Mouse (Mus musculus) testis, adult 2 months (tissue): ENCODE data around the gene Hirip3. TPM values are rescaled to one million over a fixed set of nuclear protein-coding genes. Genes with fewer than 3 reads are reported as not detected.

Source experiments
- H3K27ac ChIP-seq: fragments of 200-500 bp; 2 replicates; pipeline ENCODE4 v1.5.1; 2012; ENCODE audit warnings: low read depth, low read length; ENCODE audit not compliant: control insufficient read depth, insufficient read depth
- H3K27me3 ChIP-seq: fragments of 200-500 bp; 2 replicates; pipeline ENCODE4 v1.6.1; 2012; ENCODE audit warnings: mild to moderate bottlenecking, low read length, moderate library complexity; ENCODE audit not compliant: control insufficient read depth, insufficient read depth
- H3K36me3 ChIP-seq: fragments of 200-500 bp; 2 replicates; pipeline ENCODE4 v1.6.1; 2012; ENCODE audit warnings: mild to moderate bottlenecking, low read length; ENCODE audit not compliant: control insufficient read depth, insufficient read depth
- H3K4me1 ChIP-seq: fragments of 200-500 bp; 2 replicates; pipeline ENCODE4 v1.6.1; 2012; ENCODE audit warnings: low read length; ENCODE audit not compliant: control insufficient read depth, insufficient read depth
- H3K4me3 ChIP-seq: fragments of 200-500 bp; 2 replicates; pipeline ENCODE4 v1.5.1; 2012; ENCODE audit warnings: low read depth, mild to moderate bottlenecking, low read length, moderate library complexity, mixed read lengths; ENCODE audit not compliant: control insufficient read depth
- CTCF ChIP-seq: fragments of 200-500 bp; IDR thresholded peaks from 2 replicates; pipeline ENCODE4 v1.5.1; 2012; ENCODE audit warnings: low read depth, mild to moderate bottlenecking, inconsistent platforms, low read length, moderate library complexity; ENCODE audit not compliant: control insufficient read depth, insufficient read depth, insufficient replicate concordance
- POLR2A ChIP-seq: fragments of 200-500 bp; IDR thresholded peaks from 2 replicates; pipeline ENCODE4 v1.6.1; 2012; ENCODE audit warnings: low read depth, mild to moderate bottlenecking, inconsistent platforms, low read length, moderate library complexity; ENCODE audit not compliant: control insufficient read depth
- polyA plus RNA-seq: library from polyadenylated mRNA; depleted of rRNA; stranded (reverse); fragments of >200 nt; gene quantifications from 2 replicates; pipeline ENCODE4 v1.2.3, GENCODE M21; 2012

Hirip3 gene
- polyA plus RNA-seq, 1 experiment, result 77.1 TPM

DNA sequence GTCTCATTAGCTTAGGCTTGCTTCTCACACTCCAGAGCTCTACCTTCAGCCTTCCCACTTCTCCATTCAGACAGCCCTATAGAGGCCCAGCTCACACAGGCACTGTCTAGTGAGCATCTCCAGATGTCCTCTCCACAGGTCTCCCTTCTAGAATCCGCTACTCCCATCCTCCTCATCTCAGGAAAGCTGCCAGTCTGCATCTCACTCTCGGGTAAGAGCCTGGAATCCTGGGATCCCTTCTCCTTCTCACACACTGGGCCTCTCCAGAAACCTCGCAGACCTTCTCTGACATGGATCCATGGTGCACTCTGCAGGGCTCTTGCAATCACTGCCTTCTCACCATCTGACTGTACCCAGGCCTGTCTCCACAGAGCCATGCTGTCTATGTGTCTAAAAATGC lies 6.1 kb upstream of the Hirip3 start:
- Histone ChIP-seq H3K36me3 (no peaks in the 10 kb centered on the region; the same call in 1 of the 2 replicates), H3K27me3 (no peaks in the 10 kb centered on the region), H3K4me1 (peaks cover 3% of the 10 kb centered on the region; the same call in 1 of the 2 replicates), H3K4me3 (no peak overlapping the region), H3K27ac (no peak overlapping the region)
- TF ChIP-seq POLR2A (no peak), CTCF (no peak)

DNA sequence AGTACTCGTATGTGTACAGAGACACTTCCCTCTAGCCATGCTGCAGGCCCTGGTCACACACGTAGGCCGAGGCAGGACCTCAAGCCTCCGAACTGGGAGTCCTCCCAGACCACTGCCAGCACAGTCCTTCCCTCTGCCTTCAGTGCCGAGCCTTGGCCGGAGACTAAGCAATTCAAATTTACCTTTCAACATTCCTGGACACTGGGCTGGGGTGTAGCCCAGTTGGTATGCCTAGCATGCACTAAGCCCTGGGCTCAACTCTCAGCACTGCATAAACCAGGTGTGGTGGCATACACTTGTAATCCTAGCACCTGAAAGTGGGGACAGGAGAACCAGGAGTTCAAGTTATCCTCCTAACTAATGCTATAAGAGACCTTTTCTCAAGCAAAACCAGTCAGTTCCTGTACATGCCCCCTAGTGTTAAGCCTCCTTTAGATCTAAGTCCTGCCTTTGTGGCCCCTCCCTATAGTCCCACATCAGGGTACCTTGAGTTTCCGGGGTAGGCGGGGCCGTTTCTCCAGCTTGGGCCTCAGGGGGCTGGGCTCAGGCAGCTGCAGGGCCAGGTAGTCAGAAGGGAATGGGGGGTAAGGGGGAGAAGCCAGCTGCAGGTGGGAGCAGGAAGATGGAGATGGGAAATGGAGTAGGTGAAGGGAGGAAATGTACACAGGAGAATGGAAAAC lies 4.9 kb upstream of the Hirip3 start:
- TF ChIP-seq POLR2A, result no peak
- TF ChIP-seq CTCF, result no peak
- Histone ChIP-seq H3K4me1 (no peaks in the 10 kb centered on the region; the same call in none of the 2 replicates), H3K27me3 (no peaks in the 10 kb centered on the region), H3K36me3 (no peaks in the 10 kb centered on the region; the same call in 1 of the 2 replicates), H3K4me3 (no peak overlapping the region), H3K27ac (no peak overlapping the region)

DNA sequence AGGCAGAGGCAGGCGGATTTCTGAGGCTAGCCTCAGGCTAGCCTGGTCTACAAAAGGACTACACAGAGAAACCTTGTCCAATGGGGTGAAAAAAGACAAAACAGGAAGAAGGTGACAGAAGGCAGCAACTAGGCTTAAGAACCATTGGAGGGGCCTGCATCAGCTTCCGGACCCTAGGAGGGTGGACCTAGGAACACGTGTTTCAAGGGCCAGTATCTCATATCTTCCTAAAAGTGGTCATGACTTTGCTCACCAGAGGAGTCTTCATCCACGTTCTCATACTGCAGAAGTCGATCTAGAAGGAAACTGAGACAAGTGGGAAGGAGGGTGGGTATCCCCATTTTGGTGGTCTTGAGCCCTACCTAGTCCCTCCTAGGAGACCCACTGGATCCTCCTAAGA lies 785 bp upstream of the Hirip3 start:
- TF ChIP-seq POLR2A (no peak), CTCF (no peak)
- H3K27ac ChIP-seq, result peak overlapping the region; percentile 98; the same call in 1 of the 2 replicates
- H3K4me1 ChIP-seq, result no peaks in the 10 kb centered on the region; the same call in none of the 2 replicates
- H3K36me3 ChIP-seq, result peaks cover 6% of the 10 kb centered on the region
- H3K4me3 ChIP-seq, result peak overlapping the region; percentile 94
- no peaks in the 10 kb centered on the region for H3K27me3 ChIP-seq

DNA sequence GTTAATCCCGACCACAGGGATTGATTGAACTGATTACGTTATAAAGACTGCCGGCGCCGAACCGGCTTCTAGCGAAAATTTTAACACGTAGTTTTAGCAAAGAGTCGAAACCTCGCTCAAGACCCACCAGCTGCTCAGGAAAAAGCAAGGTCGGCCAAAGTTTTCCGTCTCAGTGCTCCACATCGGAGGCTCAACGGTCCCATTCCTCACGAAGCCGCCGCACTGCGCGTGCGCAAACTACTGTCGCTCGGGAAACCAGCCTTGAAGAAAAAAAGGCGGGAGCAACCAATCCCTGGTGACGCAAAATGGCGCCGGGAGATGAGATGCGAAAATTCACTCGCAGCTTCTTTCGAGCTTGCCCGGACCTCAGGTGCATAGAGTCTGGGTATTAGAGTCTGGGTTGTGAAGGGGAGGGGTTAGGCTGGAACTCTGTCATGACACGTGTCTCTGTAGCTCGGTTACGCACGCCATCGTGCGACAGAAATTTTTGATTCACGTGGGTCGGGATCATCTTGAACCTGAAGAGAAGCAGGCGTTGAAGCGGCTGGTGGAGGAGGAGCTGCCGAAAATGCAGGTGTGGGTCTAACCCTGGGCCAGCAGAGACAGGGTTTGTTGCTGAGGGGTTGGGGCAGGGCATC lies 494 bp downstream of the Hirip3 start, which contains the start of gene Ino80e:
Gene Ino80e (minus strand): TSS at position 231 of the 638 bp plus-strand sequence.
- Histone ChIP-seq H3K36me3 (peaks cover 7% of the 10 kb centered on the region), H3K27me3 (no peaks in the 10 kb centered on the region)

DNA sequence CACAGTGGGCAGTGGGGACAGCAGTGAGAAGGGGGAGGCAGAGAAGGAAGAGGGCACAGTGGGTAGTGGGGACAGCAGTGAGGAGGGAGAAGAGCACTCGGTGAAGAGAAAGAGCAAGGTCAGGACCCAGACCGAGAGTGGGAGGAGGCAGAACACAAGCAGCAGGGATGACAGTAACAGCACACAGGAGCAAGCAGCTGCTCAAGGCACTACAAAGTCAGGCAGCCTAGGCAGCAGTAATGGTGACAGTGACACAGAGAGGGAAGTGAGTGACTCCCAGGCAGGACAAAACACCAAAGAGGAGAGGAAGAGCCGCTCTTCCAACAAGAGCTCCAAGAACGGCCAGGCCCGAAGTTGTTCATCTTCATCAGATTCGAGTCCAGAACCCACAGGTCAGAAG lies 2.0 kb downstream of the Hirip3 start:
- TF ChIP-seq POLR2A (no peak), CTCF (no peak)
- peak overlapping the region; percentile 94 for H3K4me3 ChIP-seq
- no peaks in the 10 kb centered on the region for H3K27me3 ChIP-seq
- H3K27ac ChIP-seq, result no peak overlapping the region
- H3K4me1 ChIP-seq, result no peaks in the 10 kb centered on the region; the same call in none of the 2 replicates
- peaks cover 7% of the 10 kb centered on the region for H3K36me3 ChIP-seq

More for the DNA sequence above, 494 bp downstream of the Hirip3 start, which contains the start of gene Ino80e:
- H3K4me3 ChIP-seq, result peak within 1 kb of the TSS; percentile 94
- peak within 1 kb of the TSS; percentile 98 for H3K27ac ChIP-seq
- TF ChIP-seq CTCF, result no peak
- TF ChIP-seq POLR2A, result peak; percentile 12
- no peaks in the 10 kb centered on the region; the same call in none of the 2 replicates for H3K4me1 ChIP-seq

DNA sequence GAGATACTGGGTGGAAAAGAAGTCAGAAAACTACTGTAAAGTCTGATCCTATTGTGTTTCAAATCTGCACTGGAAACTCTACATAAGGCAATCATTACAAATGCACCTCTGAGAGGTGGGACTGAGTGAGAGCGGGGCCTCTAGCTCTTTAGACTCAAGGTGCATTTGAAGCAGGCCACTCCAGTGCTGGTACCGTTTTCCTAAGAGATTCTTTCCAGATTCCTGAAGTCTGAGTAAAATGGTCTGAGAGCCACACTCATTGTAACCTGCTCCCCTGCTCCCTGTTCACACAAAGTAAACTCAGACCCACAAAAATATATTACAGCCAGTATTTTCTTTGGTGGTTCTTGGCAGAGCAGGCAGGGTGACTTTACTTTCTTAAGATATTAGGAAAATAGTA lies 5.8 kb downstream of the Hirip3 start:
- no peak overlapping the region for H3K27ac ChIP-seq
- TF ChIP-seq POLR2A (no peak), CTCF (no peak)
- no peak overlapping the region for H3K4me3 ChIP-seq
- H3K36me3 ChIP-seq, result peaks cover 8% of the 10 kb centered on the region
- no peaks in the 10 kb centered on the region for H3K27me3 ChIP-seq
- H3K4me1 ChIP-seq, result no peaks in the 10 kb centered on the region; the same call in none of the 2 replicates

DNA sequence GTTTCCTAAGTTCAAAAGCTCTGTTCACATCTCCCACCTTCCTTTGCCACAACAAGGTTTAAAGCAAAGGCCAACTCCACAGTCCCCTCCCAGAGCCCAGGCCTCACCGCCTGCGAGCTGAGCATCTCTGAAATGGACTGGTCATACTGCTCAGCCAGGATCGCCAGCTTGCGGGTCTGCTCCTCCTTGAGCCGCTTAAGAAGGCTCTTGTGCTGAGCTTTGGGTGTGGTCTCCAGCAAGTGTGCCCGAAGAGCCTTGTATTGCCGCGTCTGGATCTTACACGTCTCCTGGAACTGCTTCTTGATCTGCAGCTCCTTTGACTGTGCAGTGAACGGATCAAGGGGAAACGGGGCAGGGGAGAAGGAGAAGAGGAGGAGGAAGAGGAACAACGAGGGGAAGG lies 6.2 kb downstream of the Hirip3 start:
- Histone ChIP-seq H3K4me3 (no peak overlapping the region), H3K27ac (no peak overlapping the region), H3K36me3 (peaks cover 8% of the 10 kb centered on the region), H3K27me3 (no peaks in the 10 kb centered on the region), H3K4me1 (no peaks in the 10 kb centered on the region; the same call in 1 of the 2 replicates)
- TF ChIP-seq CTCF, result no peak
- no peak for TF ChIP-seq POLR2A
